Mouse (Mus musculus): ENCODE measurements around the gene Cdkn1c. TPM values are rescaled to one million over a fixed set of nuclear protein-coding genes. Genes with fewer than 3 reads are reported as not detected.

Gene Cdkn1c
- polyA plus RNA-seq, 1 experiment from 2014 or later, result 522 TPM

DNA sequence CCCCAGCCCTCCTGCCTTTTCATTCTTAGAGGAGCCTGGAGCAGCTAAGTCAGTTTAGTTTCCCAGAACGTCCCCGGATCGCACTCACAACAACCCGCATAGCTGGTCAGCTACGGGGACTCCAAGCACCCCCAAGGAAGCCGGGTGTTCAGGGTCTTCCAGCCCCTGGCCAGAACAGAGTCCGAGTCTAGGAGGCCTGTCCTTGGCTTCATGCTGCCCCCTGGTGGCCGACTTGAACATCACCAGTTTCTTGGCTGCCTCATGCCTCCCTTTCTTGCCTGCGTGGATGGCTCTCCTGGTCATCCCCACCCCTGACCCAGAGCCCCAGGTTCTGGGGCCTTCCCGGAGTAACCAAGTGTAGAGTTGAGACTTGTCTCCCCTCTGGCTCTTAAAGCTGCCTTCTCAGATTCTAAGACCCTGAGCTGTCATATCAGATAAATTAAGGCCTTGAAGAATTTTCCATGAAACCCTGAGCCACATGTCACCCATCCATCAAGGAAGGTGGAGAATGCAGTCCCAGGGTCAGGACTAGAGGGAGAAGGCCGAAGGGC is 3.1 kb upstream of the Cdkn1c start:
- H3K27me3 ChIP-seq (replicated peaks; ENCODE audit: control insufficient read depth, insufficient read depth, low read length), result no peaks in the 10 kb centered on the region
- 44% methylated on average over 11 of the region's 11 CpGs for WGBS
- peaks cover 17% of the 10 kb centered on the region for H3K4me1 ChIP-seq (ENCODE audit: control insufficient read depth, insufficient read depth, low read length)
- H3K9me3 ChIP-seq (ENCODE audit: control insufficient read depth, low read length), result peaks cover 23% of the 10 kb centered on the region
- H3K4me2 ChIP-seq (ENCODE audit: low read depth, low read length), result no peak overlapping the region
- H3K36me3 ChIP-seq (ENCODE audit: control insufficient read depth, insufficient read depth, low read length), result no peaks in the 10 kb centered on the region
- 0 out of 2 replicates have a peak overlapping the region, but pooled peaks have one; percentile 67 for H3K9ac ChIP-seq (ENCODE audit: low read depth, low read length)
- H3K4me3 ChIP-seq (ENCODE audit: low read length), result no peak overlapping the region
- H3K27ac ChIP-seq (ENCODE audit: low read length), result peak overlapping the region; percentile 72
- ATAC-seq, result no peak

DNA sequence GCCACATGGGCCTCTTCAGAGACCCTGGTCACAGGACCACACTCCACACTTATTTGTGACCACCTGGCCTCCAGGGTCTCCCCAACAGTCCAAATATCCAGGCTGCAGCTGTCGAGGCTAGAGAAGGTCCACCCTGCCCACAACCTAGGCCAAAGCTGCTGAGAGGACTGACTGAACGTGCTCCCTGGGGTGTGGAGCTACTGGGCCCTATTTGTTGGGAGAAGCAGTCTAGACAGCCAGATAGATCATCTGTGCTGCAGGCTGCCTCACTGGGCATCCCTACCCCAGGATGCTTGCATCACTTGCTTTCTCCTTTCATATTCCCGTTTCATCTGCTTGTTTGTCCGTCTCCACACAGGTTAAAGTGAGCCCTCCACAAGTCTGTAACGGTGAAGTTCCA is 1.7 kb upstream of the Cdkn1c start:
- no peak overlapping the region for H3K27ac ChIP-seq (ENCODE audit: low read length)
- H3K9me3 ChIP-seq (ENCODE audit: control insufficient read depth, low read length), result peaks cover 24% of the 10 kb centered on the region
- no peak overlapping the region for H3K4me3 ChIP-seq (ENCODE audit: low read length)
- H3K27me3 ChIP-seq (replicated peaks; ENCODE audit: control insufficient read depth, insufficient read depth, low read length), result no peaks in the 10 kb centered on the region
- H3K4me1 ChIP-seq (ENCODE audit: control insufficient read depth, insufficient read depth, low read length), result peaks cover 17% of the 10 kb centered on the region
- no peak overlapping the region for H3K9ac ChIP-seq (ENCODE audit: low read depth, low read length)
- H3K4me2 ChIP-seq (ENCODE audit: low read depth, low read length), result no peak overlapping the region
- no peak for ATAC-seq
- no peaks in the 10 kb centered on the region for H3K36me3 ChIP-seq (ENCODE audit: control insufficient read depth, insufficient read depth, low read length)
- 75% methylated on average over 5 of the region's 5 CpGs for WGBS

DNA sequence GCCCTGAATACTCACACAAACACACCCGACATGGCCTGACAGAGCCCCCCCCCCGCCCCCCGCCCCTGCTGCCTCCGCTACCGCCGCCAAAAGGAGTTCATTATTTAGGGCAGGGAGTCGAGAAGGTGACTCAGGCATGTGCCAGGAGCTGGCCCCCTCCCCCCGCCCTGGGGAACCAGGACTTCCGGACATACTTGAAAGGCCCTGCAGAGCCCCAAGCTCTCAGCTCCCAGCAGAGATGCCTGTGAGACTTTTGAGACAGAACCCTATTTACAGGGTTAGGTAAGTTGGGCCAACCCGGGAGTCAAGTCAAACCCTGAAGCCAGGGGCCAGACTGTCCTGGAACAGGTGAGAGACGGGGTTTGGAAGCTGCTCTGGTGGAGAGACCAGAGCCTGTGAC is 1.1 kb upstream of the Cdkn1c start:
- H3K9ac ChIP-seq (ENCODE audit: low read depth, low read length), result peak overlapping the region; percentile 34; the same call in 1 of the 2 replicates
- no peak overlapping the region for H3K4me3 ChIP-seq (ENCODE audit: low read length)
- H3K4me2 ChIP-seq (ENCODE audit: low read depth, low read length), result peak overlapping the region; percentile 44
- no peak for ATAC-seq
- no peak overlapping the region for H3K27ac ChIP-seq (ENCODE audit: low read length)
- peaks cover 24% of the 10 kb centered on the region for H3K9me3 ChIP-seq (ENCODE audit: control insufficient read depth, low read length)
- 50% methylated on average over 11 of the region's 11 CpGs for WGBS
- H3K36me3 ChIP-seq (ENCODE audit: control insufficient read depth, insufficient read depth, low read length), result no peaks in the 10 kb centered on the region
- H3K4me1 ChIP-seq (ENCODE audit: control insufficient read depth, insufficient read depth, low read length), result peaks cover 17% of the 10 kb centered on the region
- no peaks in the 10 kb centered on the region for H3K27me3 ChIP-seq (replicated peaks; ENCODE audit: control insufficient read depth, insufficient read depth, low read length)

DNA sequence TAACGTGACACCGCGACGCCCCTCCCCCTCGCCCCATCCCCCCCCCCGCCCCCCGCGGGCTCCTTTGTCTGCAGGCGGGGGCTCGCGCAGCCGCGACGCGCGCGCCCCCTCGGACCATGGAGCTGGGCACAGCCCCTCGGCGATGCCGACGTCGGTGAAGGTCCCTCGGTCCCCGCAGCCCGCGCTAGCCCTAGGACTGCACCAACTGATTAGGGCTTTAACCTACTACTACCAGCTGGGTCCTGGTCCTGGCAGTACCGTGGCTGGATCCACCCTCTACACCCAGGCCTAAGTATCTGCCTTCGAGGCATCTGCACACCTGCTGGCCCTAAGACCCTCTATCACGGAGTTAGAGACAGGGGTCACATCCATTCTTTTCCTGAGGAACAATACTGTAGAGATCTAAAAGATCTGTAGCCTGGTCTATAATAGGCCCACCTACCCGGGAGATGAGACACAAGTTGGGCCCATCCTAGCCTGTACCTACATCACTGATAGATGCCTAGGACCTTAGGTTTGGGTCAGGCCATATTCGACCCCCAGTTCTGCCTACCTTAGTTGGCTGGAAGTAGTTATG is 532 bp upstream of the Cdkn1c start:
- peaks cover 24% of the 10 kb centered on the region for H3K9me3 ChIP-seq (ENCODE audit: control insufficient read depth, low read length)
- H3K9ac ChIP-seq (ENCODE audit: low read depth, low read length), result peak overlapping the region; percentile 34; the same call in 1 of the 2 replicates
- ATAC-seq, result peak; percentile 35
- H3K36me3 ChIP-seq (ENCODE audit: control insufficient read depth, insufficient read depth, low read length), result no peaks in the 10 kb centered on the region
- H3K4me3 ChIP-seq (ENCODE audit: low read length), result peak overlapping the region; percentile 63
- peak overlapping the region; percentile 12; the same call in 1 of the 2 replicates for H3K27ac ChIP-seq (ENCODE audit: low read length)
- peaks cover 17% of the 10 kb centered on the region for H3K4me1 ChIP-seq (ENCODE audit: control insufficient read depth, insufficient read depth, low read length)
- no peaks in the 10 kb centered on the region for H3K27me3 ChIP-seq (replicated peaks; ENCODE audit: control insufficient read depth, insufficient read depth, low read length)
- whole genome bisulfite sequencing, result 32% methylated on average over 16 of the region's 32 CpGs
- peak overlapping the region; percentile 44 for H3K4me2 ChIP-seq (ENCODE audit: low read depth, low read length)

DNA sequence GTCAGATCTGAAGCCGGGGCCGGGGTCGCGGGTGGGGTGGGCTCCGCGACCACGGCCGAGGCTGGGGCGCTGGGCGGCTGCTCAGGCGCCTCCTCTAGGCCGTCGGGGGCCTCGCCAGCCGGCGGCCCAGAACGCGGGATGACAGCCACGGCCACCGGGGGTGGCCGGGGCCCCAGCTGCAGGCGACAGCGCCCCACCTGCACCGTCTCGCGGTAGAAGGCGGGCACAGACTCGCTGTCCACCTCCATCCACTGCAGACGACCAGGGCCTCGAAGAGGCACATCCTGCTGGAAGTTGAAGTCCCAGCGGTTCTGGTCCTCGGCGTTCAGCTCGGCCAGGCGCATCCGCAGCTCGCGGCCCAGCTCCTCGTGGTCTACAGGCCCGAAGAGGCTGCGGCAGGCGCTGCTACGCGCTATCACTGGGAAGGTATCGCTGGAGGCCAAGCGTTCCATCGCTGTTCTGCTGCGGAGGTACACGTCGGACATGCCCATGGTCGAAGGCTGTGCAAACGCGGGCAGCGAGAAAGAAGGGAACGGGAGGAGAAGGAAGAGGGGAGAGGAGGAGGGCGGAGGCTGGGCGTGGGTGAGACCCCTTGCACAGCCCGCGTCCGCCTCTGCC is 524 bp downstream of the Cdkn1c start:
- H3K9ac ChIP-seq (ENCODE audit: low read depth, low read length), result peak overlapping the region; percentile 70
- 35% methylated on average over 60 of the region's 60 CpGs for WGBS
- H3K4me2 ChIP-seq (ENCODE audit: low read depth, low read length), result peak overlapping the region; percentile 68
- peak overlapping the region; percentile 63 for H3K4me3 ChIP-seq (ENCODE audit: low read length)
- no peaks in the 10 kb centered on the region for H3K27me3 ChIP-seq (replicated peaks; ENCODE audit: control insufficient read depth, insufficient read depth, low read length)
- no peak for ATAC-seq
- peaks cover 16% of the 10 kb centered on the region for H3K4me1 ChIP-seq (ENCODE audit: control insufficient read depth, insufficient read depth, low read length)
- H3K9me3 ChIP-seq (ENCODE audit: control insufficient read depth, low read length), result peaks cover 24% of the 10 kb centered on the region
- H3K36me3 ChIP-seq (ENCODE audit: control insufficient read depth, insufficient read depth, low read length), result no peaks in the 10 kb centered on the region
- H3K27ac ChIP-seq (ENCODE audit: low read length), result peak overlapping the region; percentile 77

DNA sequence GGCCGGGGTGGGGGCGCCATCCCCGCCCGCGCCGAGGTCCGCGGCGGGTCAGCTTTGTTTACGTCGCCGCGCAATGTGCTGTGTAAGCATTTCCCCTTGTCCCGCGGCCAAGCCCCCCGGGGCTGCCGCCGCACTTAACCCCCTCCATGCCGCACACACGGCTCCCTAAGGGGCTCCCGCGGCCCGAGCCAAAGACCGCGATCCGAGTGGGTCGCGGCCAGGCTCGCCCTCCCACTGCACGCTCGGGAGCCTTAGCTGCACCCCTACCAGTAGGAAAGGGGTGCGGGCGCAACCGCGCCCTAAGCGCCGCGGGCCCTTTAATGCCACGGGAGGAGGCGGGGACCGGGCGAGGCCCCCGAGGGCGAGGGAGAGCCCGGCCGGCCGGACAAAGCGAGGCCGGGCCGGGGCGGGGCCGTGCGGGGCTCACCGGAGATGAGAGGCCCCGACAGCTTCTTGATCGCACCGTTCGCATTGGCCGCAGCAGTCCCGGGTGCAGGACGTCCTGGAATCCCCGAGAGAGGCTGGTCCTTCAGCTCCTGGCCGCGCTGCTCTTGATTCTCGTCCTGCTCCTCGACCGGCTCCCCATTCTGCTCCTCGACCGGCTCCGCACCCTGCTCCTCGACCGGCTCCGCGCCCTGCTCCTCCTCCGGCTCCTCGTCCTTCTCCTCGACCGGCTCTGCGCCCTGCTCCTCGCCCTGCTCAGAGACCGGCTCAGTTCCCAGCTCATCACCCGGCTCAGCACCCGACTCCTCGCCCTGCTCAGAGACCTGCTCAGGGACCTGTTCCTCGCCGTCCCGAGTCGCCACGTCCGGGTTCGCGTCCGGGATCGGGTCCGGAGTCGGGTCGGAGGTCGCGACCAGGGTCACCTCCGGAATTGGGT is 1.3 kb downstream of the Cdkn1c start:
- peaks cover 24% of the 10 kb centered on the region for H3K9me3 ChIP-seq (ENCODE audit: control insufficient read depth, low read length)
- 27% methylated on average over 100 of the region's 100 CpGs for WGBS
- ATAC-seq, result peak; percentile 17; the same call in 1 of the 2 replicates
- no peaks in the 10 kb centered on the region for H3K27me3 ChIP-seq (replicated peaks; ENCODE audit: control insufficient read depth, insufficient read depth, low read length)
- peak overlapping the region; percentile 77 for H3K27ac ChIP-seq (ENCODE audit: low read length)
- peak overlapping the region; percentile 70 for H3K9ac ChIP-seq (ENCODE audit: low read depth, low read length)
- no peaks in the 10 kb centered on the region for H3K36me3 ChIP-seq (ENCODE audit: control insufficient read depth, insufficient read depth, low read length)
- H3K4me1 ChIP-seq (ENCODE audit: control insufficient read depth, insufficient read depth, low read length), result peaks cover 10% of the 10 kb centered on the region
- peak overlapping the region; percentile 68 for H3K4me2 ChIP-seq (ENCODE audit: low read depth, low read length)
- H3K4me3 ChIP-seq (ENCODE audit: low read length), result peak overlapping the region; percentile 63

DNA sequence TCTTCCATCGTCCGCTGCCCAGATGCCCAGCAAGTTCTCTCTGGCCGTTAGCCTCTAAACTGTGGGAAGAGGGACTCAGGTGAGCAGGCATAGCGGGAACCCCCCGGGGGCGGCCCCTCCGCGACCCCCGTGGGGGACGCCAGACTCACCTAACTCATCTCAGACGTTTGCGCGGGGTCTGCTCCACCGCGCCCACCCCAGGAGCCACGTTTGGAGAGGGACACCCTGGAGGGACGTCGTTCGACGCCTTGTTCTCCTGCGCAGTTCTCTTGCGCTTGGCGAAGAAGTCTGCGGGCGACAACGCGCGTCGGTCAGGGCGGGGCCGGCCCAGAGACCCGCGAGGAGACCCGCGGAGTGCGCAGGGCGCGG is 1.9 kb downstream of the Cdkn1c start:
- 22% methylated on average over 38 of the region's 38 CpGs for WGBS
- Histone ChIP-seq H3K4me2 (ENCODE audit: low read depth, low read length) (peak overlapping the region; percentile 68), H3K27me3 (replicated peaks; ENCODE audit: control insufficient read depth, insufficient read depth, low read length) (no peaks in the 10 kb centered on the region), H3K9ac (ENCODE audit: low read depth, low read length) (peak overlapping the region; percentile 70), H3K36me3 (ENCODE audit: control insufficient read depth, insufficient read depth, low read length) (no peaks in the 10 kb centered on the region), H3K4me1 (ENCODE audit: control insufficient read depth, insufficient read depth, low read length) (peaks cover 9% of the 10 kb centered on the region), H3K4me3 (ENCODE audit: low read length) (peak overlapping the region; percentile 63), H3K27ac (ENCODE audit: low read length) (peak overlapping the region; percentile 77), H3K9me3 (ENCODE audit: control insufficient read depth, low read length) (peaks cover 24% of the 10 kb centered on the region)
- ATAC-seq, result no peak

DNA sequence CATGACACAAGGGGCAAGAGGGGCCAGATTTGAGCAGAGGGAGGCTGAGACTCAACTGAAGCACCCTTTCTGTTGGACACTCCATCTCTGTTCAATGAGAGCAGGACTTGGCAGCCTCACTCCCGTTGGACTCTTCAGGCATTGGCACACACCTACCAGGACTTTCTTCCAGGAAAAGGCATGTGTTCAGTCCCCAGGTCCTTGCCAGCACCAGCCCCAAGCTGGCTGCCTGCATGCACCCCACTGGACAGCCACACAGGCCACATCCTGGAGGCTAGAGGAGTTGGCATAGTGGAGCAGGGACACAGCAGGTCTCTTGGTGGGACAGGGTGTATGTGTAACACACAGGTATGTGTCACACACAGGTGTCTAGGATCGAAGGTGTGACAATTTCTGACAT is 13.7 kb downstream of the Cdkn1c start:
- Histone ChIP-seq H3K4me3 (ENCODE audit: low read length) (no peak overlapping the region), H3K27ac (ENCODE audit: low read length) (no peak overlapping the region), H3K9ac (ENCODE audit: low read depth, low read length) (no peak overlapping the region), H3K4me2 (ENCODE audit: low read depth, low read length) (no peak overlapping the region), H3K36me3 (ENCODE audit: control insufficient read depth, insufficient read depth, low read length) (no peaks in the 10 kb centered on the region), H3K27me3 (replicated peaks; ENCODE audit: control insufficient read depth, insufficient read depth, low read length) (peaks cover 27% of the 10 kb centered on the region), H3K4me1 (ENCODE audit: control insufficient read depth, insufficient read depth, low read length) (peaks cover 16% of the 10 kb centered on the region), H3K9me3 (ENCODE audit: control insufficient read depth, low read length) (no peaks in the 10 kb centered on the region)
- WGBS, result 80% methylated on average over 2 of the region's 2 CpGs
- ATAC-seq, result no peak

All from intestine, embryonic 16.5 days (tissue).